Mouse (Mus musculus) yolk sac, embryonic 10.5 days (tissue): ENCODE results near the gene Mnat1.
A peak's percentile ranks its signal among the peaks of the same experiment; 100 is the strongest.
"Not testable (repeated sequence)": the region's sequence is repeated elsewhere in the genome, so short reads cannot be mapped to it uniquely, and the experiment has no call there.

Experiments
- DNase-seq: peaks from one replicate; pipeline ENCODE4 v3.0.0-alpha.2; 2017; ENCODE audit warnings: low spot score

Gene Mnat1

DNA sequence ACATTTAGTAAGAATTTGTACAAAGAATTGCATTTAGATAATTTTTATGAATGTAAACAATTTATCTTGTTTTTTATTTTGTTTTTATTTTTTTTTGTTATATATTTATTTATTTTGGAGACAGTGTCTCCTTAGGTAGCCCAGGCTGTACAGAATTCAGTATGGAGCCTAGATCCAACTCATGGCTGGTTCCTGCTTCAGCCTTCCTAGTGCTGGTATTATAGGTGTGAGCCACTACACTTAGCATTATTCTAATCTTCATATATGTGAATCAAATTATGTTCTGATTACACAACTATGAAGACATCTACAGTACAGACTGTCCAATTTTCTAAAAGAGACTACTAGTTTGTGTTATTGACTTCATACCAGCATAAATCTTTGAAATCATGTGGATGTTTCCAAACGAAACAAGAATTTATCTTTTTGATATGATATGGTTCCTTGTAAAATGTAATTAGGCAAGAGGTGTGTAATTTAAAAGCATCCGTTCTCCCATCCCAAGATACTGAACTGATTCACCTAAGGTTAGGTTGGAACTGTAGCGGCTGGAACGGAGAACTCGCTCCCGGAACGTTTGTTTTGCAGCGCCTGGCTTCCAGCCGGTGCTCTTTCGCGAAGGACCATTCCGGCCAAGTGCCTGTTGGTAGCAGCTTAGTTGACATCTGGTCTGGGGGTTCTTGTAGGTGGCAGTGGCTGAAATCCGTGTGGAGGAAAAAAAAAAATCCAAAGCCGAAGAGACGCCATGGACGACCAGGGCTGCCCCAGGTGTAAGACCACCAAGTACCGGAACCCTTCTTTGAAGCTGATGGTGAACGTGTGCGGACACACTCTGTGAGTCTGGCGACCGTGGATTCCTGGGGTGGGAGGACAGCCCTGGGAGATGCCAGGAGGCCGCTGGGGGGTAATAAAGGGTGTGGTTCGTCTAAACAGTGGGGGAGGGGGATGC lies at the start of gene Mnat1:
Gene Mnat1 (plus strand): TSS at position 625 of the 949 bp plus-strand sequence.
- DNase-seq, result peak; percentile 80

DNA sequence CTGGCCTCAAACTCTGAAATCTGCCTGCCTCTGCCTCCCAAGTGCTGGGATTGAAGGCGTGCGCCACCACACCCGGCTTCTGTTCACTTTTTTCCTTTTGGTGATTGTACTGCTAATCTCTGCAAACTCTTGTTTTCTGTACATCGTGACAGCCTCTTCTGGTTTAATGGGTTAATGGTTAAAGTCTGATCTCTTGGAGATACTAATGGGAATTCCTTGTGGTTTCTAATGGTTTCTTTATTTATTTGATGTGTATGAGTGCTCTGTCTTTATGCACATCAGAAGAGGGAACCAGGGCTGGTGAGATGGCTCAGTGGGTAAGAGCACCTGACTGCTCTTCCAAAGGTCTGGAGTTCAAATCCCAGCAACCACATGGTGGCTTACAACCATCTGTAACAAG lies 41.7 kb upstream of the Mnat1 start:
- not testable (repeated sequence) for DNase-seq

DNA sequence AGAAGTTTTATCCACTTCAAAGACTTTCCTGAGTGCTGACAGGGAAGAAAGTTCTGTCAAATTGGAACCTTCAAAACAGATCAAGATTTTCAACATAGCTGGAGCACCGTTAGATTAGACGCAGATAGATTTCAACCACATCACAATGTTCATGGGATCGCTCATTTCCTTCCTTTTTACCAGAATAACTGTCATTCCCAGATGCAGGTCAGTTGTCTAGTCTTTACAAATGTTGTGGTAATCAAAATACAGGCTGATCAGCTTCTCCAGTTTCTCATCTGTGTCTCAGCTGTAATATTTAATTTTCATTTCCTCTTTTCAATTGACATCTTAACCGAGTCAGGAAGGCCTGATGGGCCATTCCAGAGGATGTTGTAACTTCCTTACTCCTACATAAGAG lies 39.7 kb upstream of the Mnat1 start:
- DNase-seq, result no peak

DNA sequence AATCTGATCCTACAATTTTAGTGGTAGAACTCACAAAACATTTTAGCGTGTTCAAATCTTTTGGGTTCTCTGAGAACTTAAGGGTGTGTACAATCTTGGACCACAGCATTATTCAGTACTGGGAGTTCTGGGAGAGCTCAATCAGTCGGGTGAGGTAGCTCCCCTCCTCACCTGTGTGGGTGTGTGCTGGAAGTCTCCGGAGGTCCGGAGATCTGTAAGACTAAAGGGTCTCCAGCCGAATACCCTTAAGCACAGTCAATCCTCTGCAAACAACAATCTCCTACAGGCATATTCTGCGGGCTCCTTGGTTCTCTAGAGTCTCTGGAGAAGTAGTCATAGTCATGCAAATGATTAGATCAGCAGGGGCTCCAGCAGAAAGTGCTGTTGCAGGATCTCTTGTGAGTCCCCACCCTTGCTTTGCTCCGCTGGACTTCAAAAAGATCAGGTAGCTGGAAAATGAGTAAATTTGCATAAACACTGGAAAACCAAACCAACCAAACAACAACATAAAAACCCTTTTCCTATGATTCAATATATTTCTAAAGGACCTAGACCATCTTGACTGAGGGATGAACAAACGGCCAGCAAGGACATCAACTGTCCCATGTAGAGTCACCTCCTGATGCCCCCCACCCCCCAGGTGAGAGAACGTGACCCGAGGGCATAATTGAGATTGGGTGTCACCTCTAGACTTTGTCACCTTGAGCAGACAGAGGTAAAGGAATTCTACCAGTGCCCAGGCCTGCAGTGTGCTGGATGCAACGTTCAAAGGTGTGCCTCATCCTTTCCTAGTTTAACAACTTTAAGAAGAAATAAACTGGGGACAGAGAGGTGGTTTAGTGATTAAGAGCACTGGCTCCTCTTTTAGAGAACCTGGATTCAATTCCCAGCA lies 37.5 kb upstream of the Mnat1 start:
- DNase-seq, result no peak

DNA sequence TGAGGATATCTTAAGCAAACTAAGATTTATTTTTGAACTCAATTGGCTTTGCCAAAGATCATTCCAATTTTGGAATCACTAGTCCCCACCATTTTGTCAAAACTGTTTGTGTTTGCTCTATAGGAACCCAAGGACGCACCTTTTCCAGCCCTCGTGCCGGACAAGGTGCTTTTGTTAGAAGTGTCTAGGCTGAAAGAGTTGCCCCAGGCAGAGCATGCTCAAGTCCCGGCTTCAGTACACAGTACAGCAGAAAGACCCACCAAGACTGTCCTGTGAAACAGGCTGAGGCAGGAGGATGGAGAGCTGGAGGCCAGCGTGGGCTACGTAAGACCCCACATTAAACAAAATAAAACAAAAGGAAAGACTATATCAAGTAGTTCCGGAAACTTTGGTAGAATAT lies 36.4 kb upstream of the Mnat1 start:
- DNase-seq, result no peak

DNA sequence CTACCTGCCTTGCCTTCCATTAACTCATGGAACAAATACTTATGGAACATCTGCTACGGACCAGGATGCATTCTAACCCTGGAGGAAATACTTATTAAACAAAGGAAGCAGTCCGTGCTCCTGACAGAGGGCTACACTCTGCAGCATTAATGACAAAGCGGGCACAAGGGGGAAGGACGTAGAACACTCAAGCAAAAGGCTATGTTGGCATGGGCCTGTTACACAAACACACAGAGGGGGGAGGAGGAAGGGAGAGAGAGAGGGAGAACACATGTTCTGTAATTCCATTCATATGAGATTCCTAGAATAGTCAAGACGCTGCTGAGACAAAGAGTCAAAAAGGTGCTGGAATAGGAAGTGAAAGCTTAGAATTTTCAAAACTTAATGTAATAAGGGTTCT lies 35.0 kb upstream of the Mnat1 start:
- DNase-seq, result no peak

DNA sequence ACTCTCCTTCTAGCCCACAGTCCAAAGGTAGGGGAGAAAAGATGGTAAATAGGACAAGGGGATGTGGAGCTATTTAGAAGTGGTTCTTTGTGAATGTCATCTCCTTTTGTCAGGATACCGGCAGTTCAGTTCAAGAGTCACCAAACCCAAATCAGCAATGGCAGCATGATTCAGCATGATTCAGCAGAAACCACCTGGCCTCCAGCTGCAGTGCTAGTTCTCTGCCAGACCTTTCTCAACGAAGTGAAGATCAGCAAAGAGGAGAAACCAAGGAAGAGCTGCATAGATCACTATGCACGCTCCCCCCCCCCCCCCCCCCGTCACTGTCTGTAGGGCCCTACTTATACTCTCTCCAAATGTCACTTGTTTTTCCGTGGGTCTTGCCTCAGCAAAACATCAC lies 34.6 kb upstream of the Mnat1 start:
- peak; percentile 21 for DNase-seq

DNA sequence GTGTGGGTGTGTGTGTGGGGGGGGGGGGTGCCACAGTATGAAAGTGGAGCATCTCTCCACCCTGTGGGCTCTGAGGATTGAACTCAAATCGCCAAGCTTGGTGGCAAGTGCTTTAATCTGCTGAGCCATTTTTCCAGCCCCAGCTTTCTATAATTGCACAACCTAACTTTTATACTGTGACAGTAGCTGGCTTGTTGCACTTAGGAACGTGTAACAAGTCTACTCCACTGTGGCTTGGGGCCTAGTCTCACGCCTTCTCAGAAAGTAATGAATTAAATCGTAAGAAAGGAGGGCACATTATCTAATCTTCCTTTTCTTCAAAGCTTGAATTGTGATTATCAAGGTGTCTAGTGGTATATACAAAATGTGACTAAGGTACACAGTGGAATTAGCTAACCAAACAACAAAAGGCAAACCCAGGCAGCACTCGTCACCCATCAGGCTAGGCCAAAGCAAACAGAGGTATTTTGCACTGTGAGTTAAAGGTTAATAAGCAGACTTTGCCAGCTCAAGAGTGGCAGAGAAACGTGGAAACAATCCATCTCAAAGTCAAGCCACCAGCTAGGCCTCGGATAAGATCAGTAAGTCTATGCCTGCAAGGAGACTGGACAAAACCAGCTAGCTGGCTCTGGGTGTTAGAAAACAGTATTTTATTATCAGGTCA lies 32.7 kb upstream of the Mnat1 start:
- peak; percentile 3 for DNase-seq

DNA sequence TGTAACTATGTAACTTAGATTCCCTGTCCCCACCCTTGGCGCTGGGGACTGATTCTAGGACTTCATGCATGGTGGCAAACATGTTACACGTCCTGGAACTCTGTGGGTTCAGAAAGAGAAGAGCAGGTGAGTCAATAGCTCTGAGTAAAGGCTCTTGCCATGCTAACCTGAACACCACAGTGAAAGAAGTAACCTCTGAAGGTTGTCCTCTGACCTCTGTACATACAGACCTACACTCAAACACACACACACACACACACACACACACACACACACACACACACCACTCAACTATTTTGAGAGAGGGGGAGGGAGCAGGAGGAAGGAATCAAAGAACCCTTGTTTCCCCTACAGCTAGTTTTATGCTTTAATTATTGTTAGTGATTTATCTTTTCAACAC lies 29.3 kb upstream of the Mnat1 start:
- no peak for DNase-seq

DNA sequence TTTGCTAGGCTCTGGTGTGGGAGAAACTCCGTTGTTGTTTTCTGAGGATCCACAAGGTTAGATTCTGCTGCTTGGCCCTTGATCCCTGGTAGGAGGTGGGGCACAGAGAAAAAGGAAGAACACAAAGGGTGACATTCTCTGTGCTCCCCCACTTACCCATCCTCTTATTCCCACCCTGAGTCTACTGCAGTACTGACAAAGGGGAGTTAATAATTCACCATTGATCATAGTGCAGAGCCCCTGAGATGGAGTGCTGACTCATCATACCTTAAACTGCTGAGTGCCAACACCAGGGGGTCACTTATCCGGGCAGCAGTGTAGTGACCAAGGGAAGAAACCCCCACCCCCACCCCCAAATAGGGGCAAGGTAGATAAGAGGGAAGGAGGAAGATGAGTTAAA lies 28.9 kb upstream of the Mnat1 start:
- DNase-seq, result no peak

DNA sequence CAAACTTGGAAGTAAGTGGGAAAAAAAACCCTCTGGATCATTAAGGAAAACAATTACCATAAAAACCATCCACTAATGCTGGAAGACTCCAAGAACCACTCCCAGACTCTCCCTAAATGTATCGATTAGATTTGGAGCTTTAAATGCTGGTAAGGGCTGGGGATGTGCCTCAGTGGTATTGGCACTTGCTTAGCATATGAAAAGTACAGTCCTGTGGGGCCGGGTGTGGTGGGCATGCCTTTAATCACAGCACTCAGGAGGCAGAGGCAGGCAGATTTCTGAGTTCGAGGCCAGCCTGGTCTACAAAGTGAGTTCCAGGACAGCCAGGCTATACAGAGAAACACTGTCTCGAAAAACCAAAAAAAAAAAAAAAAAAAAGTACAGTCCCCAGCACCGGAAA lies 27.3 kb upstream of the Mnat1 start:
- DNase-seq, result not testable (repeated sequence)

DNA sequence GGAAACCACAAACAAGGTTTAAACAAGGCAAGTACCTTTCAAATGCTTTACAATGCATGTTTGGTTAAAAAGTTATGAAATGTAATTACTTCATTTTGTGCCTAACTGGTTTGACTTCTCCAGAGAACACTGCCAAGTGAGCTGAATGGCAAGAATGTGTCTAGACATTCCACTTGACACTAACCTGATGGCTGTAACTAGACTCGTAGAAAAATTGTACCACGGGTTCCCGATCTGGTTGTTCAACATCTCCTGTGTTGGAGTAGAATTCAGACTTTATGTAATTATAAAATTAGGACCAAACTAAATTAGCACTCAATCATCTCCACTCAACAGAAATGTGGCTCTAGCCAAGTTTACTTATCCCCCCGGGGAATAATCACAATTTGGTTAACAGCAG lies 24.9 kb upstream of the Mnat1 start:
- no peak for DNase-seq

DNA sequence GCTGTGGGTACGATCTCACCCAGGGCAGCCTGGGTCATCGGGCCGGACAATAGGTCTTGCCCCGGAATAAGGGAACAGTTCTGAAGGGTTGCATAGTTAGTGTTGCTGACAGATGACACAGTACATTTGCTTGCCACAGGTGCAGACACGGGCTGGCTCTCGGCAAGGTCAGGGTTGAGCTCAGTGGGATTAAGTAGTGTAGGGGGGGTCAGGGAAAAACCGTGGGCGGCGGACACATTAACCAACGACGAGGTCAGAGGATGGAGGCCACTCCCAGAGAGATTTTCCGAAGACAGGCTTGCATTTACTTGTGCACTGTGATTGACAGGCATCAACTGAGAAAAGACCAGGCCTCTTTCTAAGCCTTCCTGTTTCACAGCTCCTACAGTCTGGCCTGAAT lies 19.8 kb upstream of the Mnat1 start:
- DNase-seq, result no peak

DNA sequence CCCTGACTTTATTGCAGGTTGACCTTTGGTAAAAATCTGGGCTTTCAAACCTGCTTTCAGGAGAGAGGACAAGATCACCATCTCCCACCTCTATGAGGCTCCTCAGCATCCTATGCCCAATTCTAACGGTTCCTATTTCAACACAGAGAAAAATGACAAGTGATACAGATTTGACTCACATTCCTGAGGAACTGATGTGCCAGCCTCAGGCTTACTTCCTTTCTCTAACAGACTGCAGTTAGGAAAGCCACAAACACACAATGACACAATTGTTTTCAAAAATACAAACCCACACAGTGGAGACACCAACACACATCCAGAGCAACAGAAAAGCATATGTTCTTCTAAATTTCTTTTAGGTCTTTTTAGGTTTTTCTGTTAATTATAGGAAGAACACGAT lies 15.7 kb upstream of the Mnat1 start:
- no peak for DNase-seq

DNA sequence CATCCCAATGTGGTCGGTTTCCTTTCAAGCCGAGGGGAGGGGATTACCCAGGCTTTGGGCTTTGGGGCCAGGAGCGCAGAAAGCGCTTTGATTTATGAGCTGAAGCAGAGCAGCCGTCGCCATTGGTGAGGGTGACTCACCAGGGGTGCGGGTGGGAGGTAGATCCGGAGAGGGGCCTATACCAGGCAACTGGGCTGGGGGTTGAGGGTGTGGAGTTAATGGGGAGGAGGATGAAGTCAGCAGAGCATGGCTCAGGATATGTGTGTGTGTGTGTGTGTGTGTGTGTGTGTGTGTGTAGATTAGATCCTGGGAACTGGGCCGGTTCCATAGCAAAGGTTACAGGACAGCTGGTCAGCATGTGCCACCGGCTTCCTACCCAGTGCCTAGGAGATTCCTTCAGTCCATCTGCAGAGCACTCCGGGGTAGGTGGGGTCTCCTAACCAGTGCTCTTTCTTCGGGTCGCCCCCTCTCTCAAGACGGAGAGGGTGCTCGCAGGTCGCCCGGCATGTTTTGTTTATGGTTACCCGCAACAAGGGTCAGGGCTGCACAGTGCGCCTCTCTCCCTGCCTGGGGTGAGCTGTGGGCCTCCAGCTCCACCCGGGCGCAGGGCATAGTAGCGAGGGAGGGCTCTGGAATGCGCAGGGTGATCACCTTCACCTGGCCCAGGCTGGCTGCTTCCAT lies 12.9 kb upstream of the Mnat1 start:
- peak; percentile 34 for DNase-seq

DNA sequence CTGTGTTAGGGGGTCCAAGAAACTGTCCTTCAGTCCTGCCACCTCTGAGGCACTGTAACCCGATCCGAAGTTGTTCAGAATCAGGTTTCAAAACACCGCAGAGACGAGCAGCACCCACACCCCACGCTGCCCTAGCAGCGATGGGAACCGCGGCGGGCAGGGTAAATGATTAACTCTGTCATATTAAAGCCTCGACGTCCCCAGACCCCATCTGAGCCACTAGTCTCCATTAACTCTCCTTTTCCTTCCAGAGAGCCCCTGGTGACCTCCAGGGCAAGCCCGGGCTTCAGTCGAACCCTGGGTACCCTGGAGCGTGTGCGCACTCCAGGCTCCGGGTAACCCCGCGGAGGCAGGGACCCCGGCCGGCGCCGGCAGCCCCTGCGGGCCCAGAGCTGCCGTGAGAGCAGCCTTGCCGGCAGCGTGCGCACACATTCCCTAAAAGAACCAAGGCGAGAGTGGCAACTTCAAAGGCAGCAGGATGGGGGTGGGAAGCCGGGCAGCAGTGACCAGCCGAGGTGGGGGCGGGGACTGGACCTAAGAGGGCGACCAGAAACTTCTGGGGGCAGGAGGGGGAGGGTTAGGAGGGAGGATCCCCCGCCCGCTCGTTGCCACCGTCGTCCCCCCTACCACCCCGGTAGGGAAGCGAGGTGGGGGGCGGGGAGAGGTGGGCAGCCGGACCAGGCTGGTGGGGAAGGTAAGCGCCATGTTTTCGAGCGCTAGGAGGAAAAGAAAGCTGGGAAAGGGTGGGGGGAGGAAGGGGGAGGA lies 11.8 kb upstream of the Mnat1 start:
- DNase-seq, result peak; percentile 58

DNA sequence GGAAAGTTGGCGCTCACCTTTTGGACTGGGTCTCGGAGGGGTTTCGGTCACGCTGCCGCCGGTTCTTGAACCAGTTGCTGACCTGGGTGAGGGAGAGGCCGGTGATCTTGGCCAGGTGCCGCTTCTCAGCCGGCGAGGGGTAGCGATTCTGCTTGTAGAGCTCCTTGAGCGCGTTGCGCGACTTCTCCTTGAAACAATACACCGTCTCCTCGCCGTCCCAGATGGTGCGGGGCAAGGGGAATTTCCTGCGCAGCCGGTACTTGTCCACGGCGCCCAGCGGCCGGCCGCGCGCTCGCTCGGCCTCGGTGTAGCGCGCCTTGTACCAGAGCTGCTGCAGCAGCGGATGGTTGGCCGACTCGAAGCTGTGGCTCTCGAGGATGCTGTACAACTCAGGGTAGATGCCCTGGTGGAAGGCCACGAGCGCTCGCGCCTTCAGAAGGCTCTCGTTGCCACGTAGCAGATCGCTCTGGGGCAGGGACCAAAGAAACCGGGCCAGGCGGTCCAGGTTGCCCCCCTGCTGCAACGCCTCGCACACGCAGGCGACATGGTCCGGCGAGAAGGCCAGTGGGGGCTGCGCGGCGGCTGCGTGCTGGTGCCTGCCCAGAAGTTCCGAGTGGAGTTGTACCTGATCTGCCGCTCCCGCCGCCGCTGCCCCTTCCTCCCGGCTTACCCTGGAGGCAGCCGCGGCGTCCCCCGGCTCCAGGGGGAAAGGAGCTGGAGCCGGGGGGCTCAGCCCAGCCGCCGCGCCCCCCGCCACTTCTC lies 11.0 kb upstream of the Mnat1 start:
- DNase-seq, result peak; percentile 38

DNA sequence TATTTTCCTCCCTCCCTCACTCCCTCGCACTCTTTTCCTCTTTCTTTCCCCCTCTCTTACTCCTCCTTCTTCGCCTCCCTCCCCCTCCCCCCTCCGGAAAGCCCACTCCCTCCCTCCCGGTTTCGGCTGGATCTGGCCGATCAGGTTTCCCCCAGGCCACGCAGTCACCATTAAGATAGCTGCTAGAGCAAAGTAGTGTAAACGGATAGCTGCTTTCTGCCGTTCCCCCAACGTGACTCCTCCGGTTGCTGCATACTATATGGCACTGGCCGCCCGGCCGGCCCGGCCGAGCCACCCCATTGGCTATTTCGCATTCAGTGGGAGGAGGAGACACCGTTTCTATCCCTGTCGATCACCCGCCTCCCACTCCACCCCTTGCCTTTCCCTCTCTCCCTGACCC lies 10.3 kb upstream of the Mnat1 start, which contains the start of gene Six4:
Gene Six4 (minus strand): TSS at position 261 of the 400 bp plus-strand sequence.
- DNase-seq, result peak; percentile 84

DNA sequence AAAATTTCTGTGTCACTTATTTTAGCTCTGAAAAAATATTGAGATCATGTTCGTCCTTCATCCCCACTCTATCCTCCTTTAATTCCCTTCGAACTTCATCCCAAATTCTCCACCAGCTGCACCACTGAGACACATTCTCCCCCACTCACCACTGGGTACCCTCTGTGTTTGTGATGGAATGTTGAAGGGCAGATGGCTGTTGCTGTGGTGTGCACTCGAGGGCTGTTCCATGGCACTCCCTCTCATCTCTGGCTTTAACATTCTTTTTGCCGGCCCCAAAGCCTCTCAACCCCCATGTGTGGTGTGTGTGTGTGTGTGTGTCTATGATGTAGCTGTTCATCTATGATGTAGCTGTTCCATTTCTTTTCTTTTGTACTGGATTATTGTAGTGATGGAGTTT lies 1.7 kb downstream of the Mnat1 start:
- DNase-seq, result no peak

DNA sequence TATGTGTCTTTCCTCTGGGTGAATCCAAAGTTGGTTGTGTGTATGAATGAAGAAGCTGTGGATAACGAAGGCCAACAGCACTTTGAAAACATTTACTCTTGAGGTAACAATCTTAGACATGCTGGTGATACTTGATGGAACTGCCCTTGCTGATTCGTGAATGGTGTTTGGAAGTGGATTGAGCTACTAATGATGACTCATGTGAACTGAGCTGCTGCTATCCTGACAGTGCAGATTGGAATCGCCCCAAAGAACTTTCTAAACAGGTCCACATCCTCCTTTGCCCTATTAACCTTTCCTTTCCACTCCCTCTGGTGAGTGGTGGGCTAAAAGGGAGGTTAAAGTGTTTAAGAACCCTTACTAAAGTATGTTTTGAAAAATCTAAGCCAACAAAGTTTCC lies 17.2 kb downstream of the Mnat1 start:
- DNase-seq, result no peak
